Mouse (Mus musculus) lung, adult 2 months (tissue): ENCODE data around the gene Cox15. TPM values are rescaled to one million over a fixed set of nuclear protein-coding genes. Genes with fewer than 3 reads are reported as not detected.

Experiments
- DNase-seq: peaks from one replicate; pipeline ENCODE4 v3.0.0; 2022
- H3K4me1 ChIP-seq: fragments of 200-500 bp; 2 replicates; pipeline ENCODE4 v1.6.1; 2011; ENCODE audit warnings: low read length; ENCODE audit not compliant: control insufficient read depth, insufficient read depth
- H3K4me3 ChIP-seq: fragments of 200-500 bp; replicated peaks from 2 replicates; pipeline ENCODE3; 2011; ENCODE audit warnings: low read depth, mild to moderate bottlenecking, control low read depth, low read length; ENCODE audit errors: extremely low read depth
- CTCF ChIP-seq: fragments of 200-500 bp; IDR thresholded peaks from 2 replicates; pipeline ENCODE4 v1.5.1; 2011; ENCODE audit warnings: mild to moderate bottlenecking, low read length, control low read depth; ENCODE audit not compliant: insufficient read depth
- POLR2A ChIP-seq: fragments of 200-500 bp; IDR thresholded peaks from 2 replicates; pipeline ENCODE4 v1.6.1; 2011; ENCODE audit warnings: low read depth, mild to moderate bottlenecking, control low read depth, low read length, borderline replicate concordance; ENCODE audit errors: extremely low read depth
- WGBS: fragments of 180-500 bp; shearing (Covaris S2); methylation state at CpG from one replicate; pipeline ENCODE4 v1.1.7; 2018; 5-methylcytosine and 5-hydroxymethylcytosine counted together
- polyA plus RNA-seq: library from polyadenylated mRNA; depleted of rRNA; stranded (reverse); fragments of >200 nt; gene quantifications from 2 replicates; pipeline ENCODE4 v1.2.3, GENCODE M21; 2012; rRNA removed

The Cox15 gene
- 7.8 and 10.4 TPM in 2 replicates for polyA plus RNA-seq

DNA sequence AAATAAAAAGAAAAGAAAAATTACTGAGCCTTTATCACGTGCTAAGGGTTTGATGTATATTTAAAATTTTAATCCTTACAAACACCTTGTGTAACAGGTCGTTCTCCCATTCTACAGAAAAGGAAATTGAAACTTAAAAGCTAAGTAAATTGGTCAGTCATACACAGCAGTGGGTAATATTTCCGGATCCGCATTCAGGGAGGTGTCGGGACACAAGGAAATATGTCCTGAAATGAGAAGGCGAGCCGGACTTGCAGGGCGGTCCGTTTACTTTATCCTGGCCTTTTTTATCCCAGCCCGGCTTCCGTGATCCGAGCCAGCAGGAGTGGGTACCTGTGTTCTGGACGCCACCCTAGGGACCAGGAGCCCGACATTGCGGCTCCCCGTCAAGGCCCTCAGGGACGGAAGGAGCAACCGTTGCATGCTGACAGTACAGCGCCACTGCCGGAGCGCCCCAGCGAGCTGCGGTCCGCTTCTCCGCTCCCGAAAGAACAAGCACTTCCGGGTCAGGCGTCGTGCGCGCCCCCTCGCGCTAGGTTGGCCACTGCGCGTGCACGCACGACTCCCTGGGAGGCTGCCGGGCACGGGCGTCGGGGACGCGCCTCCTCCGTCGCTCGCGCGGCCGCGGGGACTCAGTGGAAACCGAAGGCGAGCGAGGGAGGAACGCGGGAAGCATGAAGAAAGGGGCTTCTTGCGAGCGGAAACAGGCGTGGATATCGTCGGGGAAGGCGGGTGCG, at the start of gene Cox15, which contains the start of gene Cutc:
Gene Cox15, minus strand, starts transcription at position 512 of the 737 bp plus-strand sequence.
Gene Cutc, plus strand, starts transcription at position 508 of the 737 bp plus-strand sequence.
- no peak for TF ChIP-seq CTCF
- TF ChIP-seq POLR2A, result peak; percentile 90
- Histone ChIP-seq H3K4me1 (peaks cover 4% of the 10 kb centered on the region), H3K4me3 (peak within 1 kb of the TSS; percentile 67)
- under 1% methylated on average over 62 of the region's 62 CpGs for WGBS
- DNase-seq, result peak; percentile 97

DNA sequence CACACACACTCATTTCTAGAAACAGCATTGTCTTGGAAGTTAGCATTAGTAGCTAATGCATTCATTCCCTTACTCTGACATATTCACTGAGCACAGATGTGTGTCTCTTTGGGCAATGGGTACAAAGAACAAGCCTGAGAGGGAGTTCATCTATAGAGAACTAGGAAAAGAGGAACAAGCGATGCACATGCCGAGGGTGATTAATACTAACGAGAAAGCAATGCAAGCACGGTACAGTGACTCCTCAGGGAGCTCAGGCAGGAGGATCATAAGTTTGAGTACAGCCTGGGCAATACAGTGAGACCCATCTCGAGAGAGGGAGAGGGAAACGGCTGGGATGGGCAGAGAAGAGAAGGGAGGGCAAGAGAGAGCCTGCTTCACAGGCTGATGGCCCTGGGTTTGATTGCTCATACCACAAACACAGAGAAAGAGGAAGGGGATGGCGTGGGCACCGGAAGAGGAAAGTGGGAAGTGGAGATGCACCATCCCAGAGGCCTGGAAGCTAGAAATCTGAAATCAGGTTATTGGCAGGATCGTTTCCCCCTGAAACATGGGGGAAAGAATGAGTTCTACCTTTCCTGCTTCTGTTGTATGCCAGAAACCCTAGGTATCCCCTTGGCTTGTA, 48.7 kb upstream of the Cox15 start:
- no peak for DNase-seq
- TF ChIP-seq CTCF (no peak), POLR2A (no peak)
- WGBS, result 74% methylated on average over 9 of the region's 9 CpGs
- H3K4me1 ChIP-seq, result no peaks in the 10 kb centered on the region
- no peak overlapping the region for H3K4me3 ChIP-seq

DNA sequence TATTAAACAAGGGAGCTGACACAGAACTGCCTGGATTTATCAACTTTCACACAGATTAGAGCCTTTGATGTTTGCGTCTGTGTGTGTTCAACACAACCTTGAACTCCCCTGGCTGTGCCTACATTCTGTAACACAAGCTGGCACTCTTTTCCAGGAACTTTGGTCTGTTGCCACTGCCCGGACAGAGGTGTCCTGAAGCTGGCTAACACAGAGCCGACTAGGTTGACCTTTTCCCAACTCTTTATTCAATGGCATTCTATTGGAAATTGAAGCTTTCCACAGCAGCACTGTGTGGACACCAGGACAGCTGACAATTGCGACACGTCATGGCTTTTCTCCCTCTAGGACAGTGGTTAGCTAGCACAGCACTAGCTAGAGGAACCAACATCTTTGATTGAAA, 44.4 kb upstream of the Cox15 start:
- Histone ChIP-seq H3K4me3 (no peak overlapping the region), H3K4me1 (no peaks in the 10 kb centered on the region)
- TF ChIP-seq POLR2A (no peak), CTCF (no peak)
- no peak for DNase-seq
- WGBS, result 67% methylated on average over 5 of the region's 5 CpGs

DNA sequence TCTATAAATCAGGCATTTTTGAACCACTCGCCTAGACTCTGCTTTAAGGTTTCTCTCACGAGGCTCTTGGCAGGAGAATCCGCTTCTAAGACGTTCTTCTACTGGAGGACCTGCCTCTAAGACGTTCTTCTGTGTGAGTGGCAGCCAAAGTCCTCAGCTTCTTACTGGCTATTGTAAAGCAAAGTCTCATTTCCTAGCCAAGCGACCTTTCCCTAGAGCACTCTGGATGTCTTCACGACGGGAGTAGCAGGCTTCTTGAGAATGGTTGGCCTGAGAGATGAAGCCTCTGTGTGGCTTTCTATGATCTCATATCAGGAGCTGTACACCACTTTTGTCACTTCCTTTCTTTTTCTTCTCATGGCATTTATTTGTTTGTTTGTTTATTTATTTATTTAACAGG, 42.7 kb upstream of the Cox15 start:
- DNase-seq, result no peak
- no peak for TF ChIP-seq CTCF
- TF ChIP-seq POLR2A, result no peak
- 59% methylated on average over 8 of the region's 8 CpGs for WGBS
- H3K4me1 ChIP-seq, result no peaks in the 10 kb centered on the region
- H3K4me3 ChIP-seq, result no peak overlapping the region

DNA sequence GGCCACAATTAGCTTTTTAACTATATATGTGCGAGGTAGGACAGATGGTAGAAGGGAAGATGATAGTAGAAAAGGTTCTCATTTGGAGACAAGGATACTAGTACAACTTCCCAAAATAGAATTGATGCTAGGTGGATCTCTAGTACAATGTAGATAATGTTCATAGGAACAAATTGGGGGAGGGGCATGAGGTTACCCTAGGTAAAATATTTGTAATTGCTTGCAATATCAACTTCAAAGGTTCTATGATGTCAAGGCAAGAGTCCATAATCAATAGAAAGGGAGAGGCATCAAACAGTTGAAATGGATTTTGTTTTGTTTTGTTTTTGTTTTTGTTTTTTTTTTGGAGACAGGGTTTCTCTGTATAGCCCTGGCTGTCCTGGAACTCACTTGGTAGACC, 41.2 kb upstream of the Cox15 start:
- TF ChIP-seq CTCF (no peak), POLR2A (no peak)
- Histone ChIP-seq H3K4me3 (no peak overlapping the region), H3K4me1 (no peaks in the 10 kb centered on the region)
- DNase-seq, result no peak
- WGBS, result 89% methylated on average over 1 of the region's 1 CpGs

DNA sequence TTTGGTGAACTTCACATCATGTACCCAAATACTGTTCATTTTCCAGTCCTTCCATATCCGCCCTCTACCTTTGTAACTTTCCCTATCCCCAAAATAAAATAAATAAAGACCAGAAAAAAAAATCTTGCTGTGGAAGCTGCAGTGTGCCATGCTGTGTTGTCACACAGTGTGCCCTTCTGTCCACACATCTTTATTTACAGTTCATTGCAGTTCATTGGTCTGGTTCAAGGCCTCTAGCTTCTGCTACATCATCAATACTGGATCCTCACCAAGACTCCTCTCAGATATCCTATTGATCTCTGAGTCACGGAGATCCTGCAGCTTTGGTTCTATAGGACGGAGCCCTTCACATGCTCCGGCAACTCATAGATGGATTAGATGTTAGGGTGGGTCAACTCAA, 39.7 kb upstream of the Cox15 start:
- no peak for TF ChIP-seq POLR2A
- TF ChIP-seq CTCF, result no peak
- 86% methylated on average over 4 of the region's 4 CpGs for WGBS
- no peak overlapping the region for H3K4me3 ChIP-seq
- H3K4me1 ChIP-seq, result no peaks in the 10 kb centered on the region
- DNase-seq, result no peak

DNA sequence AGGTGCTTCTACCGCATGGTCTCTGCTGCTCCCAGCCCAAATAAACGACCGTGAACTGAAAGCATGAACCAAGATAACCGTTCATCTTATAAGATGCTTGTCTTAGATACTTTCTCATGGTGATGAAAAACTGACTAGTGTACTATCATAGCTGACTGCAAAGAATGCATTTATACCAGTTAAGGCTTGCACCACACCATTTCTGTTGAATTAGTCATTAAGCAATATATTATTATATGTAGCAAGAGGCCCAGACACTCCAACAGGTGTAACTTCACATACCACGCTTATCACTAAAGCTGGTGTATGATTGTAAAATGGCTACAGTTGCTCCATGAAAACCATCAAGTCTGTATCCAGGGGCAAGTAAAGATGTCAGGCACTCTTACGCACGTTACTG, 37.0 kb upstream of the Cox15 start:
- TF ChIP-seq CTCF (no peak), POLR2A (no peak)
- WGBS, result 78% methylated on average over 7 of the region's 7 CpGs
- H3K4me3 ChIP-seq, result no peak overlapping the region
- no peak for DNase-seq
- no peaks in the 10 kb centered on the region for H3K4me1 ChIP-seq

DNA sequence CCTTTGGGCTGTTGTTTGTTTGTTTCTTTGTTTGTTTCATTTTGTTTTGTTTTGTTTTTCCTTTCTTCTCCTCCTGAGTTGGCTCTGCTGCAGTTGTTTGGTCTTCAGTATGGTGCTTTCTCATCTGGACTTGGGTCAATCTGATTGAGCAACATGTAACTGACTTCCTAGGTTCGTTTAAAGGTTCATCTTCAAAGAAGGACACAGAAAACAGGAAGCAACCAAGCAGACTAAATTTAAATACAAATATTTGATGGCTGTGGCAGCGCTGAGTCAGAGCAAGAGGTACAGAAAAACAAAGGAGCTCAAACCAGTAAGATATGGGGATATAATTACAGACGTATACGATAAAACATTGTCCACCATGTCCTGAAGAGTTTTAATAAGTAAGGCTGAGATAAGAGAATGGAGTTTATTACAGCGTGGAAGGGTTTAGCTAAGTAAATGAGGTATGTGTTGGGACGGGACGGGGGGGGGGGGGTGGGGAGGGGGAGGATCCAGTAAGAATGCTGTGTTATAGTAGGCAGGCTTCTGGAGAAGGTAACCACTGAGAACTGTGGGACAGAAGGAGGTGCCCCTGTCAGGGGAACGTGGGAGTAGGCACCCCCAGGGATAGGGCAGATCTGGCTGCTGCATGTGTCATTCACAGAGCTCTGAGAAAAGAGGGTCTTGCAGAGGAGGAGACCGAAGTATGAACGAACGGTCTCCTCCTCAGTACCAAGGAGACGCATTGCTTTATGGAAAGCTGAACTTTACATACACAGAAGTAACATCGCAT, 33.6 kb upstream of the Cox15 start:
- DNase-seq, result no peak
- WGBS, result 63% methylated on average over 13 of the region's 13 CpGs
- no peak for TF ChIP-seq CTCF
- TF ChIP-seq POLR2A, result no peak
- Histone ChIP-seq H3K4me1 (no peaks in the 10 kb centered on the region), H3K4me3 (no peak overlapping the region)

DNA sequence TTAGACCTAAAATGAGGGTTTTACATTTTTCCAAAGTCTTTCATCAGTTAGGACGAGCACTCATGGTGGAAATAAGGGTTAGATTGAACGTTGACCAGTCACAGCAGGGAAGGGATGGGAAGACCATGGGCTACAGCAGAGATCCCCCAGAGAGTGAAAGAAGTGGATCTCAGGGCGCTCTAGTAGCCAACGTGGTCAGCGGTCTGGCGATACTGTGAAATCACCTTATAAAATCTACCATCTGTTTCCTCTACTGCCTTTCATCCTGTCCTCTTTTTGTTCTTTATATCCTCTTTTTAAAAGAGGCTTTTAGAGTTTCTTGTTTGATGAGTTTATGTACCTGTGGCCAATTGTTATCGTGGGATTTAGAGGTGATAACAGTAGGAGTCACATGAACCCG, 32.0 kb upstream of the Cox15 start:
- TF ChIP-seq POLR2A (no peak), CTCF (no peak)
- no peak for DNase-seq
- H3K4me1 ChIP-seq, result no peaks in the 10 kb centered on the region
- WGBS, result 68% methylated on average over 8 of the region's 8 CpGs
- H3K4me3 ChIP-seq, result no peak overlapping the region
